Mouse (Mus musculus) urinary bladder, postnatal 4 days (tissue): ENCODE results near the gene Cdkl4.

Source experiments
- DNase-seq, 2 experiments: peaks; one replicate each; pipeline ENCODE4 v3.0.0; 2021 to 2022; ENCODE audit warnings: low spot score in 2 of 2

Cdkl4 gene

GRCm38 (mm10) chr17:80480031-80480854 lies 97.4 kb downstream of the Cdkl4 start, which contains the start of gene Sos1:
TSS of gene Sos1 (minus strand) at chr17:80480453.
- DNase-seq, result peak; percentile 95 to 97

DNA sequence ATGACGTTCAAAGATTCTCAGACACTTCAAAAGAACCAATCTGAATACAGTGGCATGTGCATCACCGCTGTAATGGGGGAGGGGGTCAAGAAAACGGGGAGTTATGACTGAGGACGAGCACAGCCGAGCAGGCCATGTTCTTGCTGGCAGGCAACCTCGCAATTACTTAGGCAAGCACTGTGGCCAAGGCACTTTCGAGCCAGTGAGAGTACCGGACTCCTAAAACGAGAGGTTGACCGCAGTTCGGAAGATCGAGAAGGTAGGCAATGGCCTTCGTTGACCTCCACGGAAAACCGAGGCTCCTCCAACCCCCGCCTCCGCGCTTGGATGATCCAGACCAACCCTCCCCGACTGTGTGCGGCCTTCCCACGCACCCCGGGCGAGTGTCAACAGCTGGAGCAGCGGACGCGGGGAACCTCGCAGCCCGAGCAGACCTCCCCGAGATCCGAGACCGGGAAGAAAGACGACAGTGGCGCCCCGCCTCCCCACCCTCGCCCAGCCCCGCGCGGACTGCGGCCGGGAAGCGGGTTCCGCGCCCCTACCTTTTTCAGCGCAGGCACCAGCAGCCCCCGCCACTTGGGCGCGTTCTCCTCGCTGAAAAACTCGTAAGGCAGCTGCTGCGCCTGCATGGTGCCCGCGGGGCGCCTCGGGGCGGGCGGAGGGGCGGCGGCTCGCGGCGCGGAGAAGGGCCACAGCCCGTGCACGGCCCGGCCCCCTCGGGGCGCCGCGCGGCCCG lies 98.2 kb downstream of the Cdkl4 start:
- DNase-seq, result peak; percentile 58 to 74

GRCm38 (mm10) chr17:80477679-80478078 lies 99.9 kb downstream of the Cdkl4 start:
- no peak for DNase-seq

DNA sequence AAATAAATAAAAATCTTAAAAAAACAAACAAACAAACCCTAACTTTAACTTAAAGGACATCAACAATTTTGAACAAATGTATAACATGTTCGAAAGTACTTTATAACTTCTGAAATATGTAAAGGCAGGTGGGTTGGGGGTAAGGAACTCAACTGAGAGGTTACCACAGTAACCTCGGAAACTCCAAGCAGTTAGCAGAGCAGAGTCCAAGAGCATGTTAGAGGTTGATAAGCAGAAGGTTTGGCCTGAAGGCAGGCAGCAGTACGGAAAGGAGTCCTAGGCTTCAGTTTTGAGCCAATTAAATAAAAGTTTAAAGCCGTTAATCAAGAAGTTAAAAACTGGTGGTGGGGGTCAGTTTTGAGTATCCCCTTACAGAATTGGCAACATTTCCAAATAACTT lies 101.1 kb downstream of the Cdkl4 start:
- no peak for DNase-seq
